Mouse (Mus musculus) erythroblast, adult 5-6 weeks (primary cell): ENCODE data around the gene Nhlh2. TPM values are rescaled to one million over a fixed set of nuclear protein-coding genes. Genes with fewer than 3 reads are reported as not detected.

Source experiments
- ATAC-seq: replicated peaks from 2 replicates; pipeline ENCODE4 v1.8.0; 2016; ENCODE audit warnings: moderate number of reproducible peaks, mild to moderate bottlenecking, moderate TSS enrichment, inconsistent platforms; ENCODE audit not compliant: poor library complexity, low FRiP score, severe bottlenecking
- total RNA-seq, 2 experiments: library from RNA; stranded (forward) in 1 of 2; stranded (reverse) in 1 of 2; fragments of 150-400 nt in 1 of 2; fragments of 200-764, 138-1000 nt in 1 of 2; gene quantifications; 2 replicates each; pipeline versions ENCODE4 v1.2.3 to v1.2.4; 2015 to 2017; ENCODE audit warnings: low replicate concordance in 2 of 2

Gene Nhlh2
- total RNA-seq, 2 experiments from 2014 or later: not detected

DNA sequence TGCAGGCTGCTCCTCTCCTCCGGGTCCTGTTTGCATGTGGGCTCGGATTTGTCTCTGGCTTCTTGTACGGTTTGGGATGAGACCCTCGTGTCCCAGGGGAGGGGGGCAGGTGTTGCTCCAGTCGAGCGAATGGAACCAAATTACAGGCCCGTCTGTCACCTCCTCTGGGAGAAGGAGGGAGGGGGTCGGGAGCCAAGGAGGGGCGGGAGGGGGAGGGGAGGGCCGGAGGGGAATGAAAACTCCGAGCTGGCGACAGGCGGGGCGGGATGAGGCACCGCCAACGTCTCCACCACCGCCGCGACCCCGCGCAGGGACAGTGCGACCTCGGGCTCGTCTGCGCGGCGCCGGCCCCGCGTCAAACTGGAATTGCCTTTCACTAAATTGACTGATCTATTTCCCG is 13.5 kb downstream of the Nhlh2 start:
- ATAC-seq: no peak

DNA sequence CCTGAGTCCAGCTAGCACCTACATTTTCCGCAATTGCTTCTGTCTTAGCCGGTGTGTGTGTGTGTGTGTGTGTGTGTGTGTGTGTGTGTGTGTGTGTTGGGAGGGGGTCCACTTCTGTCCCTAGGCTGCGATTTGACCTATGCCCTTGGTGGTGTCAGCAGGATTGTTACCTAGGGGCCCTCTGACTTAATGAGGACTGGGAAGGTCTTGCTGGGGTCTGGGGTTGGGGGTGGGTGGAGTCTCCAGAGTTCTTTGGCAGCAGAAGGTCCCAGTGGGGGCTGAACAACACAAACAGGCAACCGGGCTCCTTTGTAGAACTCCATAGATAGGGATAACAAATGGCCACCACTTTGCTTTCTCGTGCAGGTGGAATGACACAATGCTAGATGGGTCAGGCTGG is 14.0 kb downstream of the Nhlh2 start:
- no peak for ATAC-seq

DNA sequence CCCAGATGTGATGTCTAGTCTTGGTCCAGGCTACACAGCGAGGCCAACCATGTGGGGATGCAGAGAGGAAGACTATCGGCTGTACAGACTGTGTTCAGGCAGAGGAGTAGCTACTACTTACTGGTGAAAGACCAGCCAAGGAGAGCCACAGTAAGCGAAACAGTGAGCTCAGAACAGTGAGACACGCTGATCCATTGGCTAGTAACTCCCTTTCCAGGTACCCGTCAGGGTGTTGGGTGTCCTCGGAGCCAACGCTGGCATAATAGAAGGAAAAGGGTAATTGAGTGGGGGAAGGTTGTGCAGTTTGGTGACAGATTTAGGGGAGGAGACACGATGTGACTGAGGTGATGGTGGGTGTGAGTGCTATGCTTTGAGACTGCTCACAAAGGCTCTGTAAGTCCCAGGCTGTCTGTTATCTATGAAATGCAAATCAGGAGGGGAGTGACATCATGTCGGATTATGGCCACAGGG is 15.1 kb downstream of the Nhlh2 start:
- ATAC-seq: no peak

DNA sequence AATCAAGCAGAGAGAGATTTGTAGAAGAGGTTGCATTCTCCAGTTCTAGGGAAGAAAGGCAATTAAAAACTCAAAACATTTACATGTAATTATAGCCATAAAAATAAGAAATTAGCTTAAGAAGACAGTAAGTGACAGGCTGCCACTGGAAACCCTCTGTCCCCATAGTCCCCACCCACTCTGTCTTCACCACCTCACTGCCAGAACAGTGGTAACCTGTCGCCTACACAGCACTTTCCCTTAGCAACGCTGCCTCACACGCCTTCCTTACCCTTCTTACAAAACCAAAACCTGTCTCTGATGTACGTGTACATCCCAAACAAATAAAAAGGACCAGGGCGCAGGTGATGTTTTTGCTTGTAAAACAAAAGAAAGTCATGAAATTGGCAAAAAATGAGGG is 15.8 kb downstream of the Nhlh2 start:
- ATAC-seq: no peak

DNA sequence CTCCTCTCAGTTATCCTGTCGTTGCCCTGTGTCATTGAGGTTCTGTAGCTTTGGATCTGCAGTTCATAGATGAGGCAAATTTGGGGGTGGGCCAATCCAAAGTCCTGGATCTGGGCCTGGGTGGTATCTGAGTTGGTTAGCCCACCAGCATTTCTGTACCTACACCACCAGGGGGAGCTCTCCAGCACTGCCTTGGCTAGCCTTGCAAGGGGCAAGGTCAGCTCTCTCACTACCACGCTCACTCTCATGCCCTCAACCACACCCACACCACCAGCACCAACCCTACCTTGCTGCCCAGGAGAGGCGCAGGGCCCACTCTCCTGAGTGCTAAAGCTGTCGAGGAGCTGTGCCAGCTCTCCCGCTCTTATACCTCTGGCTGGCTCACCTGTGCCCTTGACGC is 18.0 kb downstream of the Nhlh2 start:
- no peak; the same call in 1 of the 2 replicates for ATAC-seq

DNA sequence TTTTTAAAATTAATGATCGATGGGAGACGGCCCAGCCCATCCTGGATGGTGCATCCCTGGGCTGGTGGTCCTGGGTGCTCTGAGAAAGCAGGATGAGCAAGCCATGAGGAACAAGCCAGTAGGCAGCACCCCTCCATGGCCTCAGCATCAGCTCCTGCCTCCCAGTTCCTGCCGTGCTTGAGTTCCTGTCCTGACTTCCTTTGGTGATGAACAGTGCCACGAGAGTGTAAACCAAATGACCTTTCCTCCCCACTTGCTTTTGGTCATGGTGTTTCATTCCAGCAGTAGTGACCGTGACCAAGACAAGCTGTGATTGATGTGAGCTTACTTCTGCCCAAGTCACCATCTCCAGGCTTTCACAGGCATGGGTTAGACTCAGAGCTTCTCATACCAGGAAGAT is 27.9 kb downstream of the Nhlh2 start:
- ATAC-seq: no peak

DNA sequence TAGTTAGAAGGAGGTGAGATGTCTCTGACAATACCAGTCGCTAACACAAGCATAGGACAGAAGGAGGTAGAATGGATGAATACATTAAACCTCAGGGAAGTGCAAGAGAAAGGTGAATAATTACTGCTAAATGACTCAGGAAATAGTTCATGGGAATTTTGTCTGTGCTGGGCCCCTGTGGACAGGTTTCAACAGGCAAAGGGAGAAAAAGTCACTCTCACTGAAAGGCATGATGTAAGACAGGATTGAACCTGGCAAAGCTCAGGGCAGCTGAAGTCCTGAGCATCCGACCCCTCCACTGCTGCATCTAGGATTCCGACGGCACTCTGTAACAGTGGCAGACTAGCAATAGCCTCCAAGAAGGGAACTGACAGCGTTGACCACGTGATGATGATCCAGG is 28.7 kb downstream of the Nhlh2 start:
- no peak for ATAC-seq

DNA sequence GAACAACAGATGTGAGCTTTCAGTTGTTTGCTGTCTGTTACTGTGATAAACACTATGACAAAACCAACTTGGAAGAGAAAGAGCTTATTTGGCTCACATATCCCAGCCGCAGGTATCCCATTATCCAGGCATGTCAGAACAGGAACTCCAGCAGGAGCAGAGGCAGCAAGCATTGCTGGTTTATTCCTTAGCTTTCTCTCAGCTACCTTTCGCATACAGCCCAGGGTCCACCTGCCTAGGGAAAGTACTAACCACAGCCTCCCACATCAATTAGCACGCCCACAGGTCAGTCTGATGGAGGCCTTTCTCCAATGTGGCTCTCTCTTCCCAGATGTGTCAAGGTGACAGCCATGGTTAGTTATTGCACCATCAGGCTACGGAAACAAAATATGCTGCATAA is 31.8 kb downstream of the Nhlh2 start:
- ATAC-seq: no peak

DNA sequence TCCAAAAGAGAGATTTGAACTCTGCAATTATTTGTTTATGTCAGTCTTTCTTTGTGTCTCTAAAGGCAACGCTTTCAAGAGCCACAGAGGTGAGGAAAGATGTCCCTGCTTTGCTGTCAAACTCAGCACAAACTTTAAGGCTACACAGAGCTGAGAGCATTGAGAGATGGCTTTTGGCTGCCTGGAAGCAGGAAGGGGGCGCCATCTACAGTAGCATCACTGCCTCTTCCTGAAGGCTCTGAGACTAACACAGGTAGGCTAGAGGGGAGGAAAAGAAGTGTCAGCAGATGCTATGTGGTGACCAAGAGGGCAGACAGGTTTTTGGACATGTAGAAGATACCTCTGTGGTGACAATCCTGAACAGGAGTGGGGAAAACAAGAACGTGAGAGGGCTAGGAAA is 35.2 kb downstream of the Nhlh2 start:
- ATAC-seq: no peak

DNA sequence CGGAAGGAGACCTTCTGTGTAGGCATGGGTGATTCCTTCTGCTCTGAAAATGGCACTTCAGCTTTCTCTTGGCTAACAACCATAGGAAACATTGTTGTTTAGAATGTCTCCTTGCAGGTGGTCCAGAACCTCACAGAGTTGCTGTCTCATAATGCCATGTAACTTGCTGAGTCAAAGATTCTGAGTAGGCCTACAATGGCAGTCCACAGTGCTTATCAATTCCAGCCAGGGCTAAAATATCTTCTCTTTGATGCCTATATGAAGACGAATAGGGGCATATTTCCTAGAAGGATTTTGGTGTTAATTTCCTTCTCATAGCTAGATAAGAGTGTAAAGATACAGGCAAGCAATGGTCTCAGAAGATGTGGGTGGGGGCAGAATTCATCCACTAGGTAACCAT is 37.7 kb downstream of the Nhlh2 start:
- ATAC-seq: no peak

DNA sequence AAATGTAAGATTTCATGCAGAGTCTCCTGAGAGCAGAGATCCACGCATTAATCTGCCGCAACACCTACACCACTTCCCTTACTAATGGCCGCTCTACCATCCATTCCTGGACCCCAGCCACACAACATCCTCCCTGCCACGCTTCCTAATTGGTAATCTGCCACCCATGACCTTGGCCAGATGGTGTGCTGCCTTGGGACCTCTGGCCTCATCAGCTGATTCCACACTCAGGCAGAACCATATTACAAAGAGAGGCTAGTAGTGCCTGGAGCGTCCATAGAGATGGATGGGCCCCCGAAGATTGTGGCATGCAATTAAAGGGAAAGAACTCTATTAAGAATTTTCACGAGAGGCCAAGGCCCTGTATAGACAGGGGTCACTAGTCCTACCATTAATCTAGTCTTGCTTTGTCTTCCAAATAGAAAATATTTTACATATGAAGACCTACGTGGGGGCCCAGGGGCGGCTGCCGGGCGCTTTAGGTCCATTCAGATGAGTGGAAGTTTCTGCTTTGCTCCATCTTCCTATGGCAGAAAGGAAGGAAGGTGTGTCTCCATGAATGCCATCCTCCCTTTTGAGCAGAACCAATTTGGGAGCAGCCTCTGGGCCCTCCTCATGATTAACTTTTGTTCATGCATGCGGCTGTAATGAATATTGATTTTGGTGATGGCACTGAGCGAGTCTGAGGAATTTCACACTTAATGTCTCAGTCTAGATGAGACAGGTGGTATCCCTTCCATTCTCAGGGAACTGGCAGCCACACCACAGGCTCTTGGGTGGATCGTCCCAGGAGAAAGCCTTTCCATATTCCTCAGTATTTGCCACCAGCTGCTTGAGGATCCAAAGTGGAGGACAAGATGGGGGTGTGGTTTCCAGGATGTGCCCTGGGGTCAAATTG is 39.6 kb downstream of the Nhlh2 start:
- no peak for ATAC-seq

DNA sequence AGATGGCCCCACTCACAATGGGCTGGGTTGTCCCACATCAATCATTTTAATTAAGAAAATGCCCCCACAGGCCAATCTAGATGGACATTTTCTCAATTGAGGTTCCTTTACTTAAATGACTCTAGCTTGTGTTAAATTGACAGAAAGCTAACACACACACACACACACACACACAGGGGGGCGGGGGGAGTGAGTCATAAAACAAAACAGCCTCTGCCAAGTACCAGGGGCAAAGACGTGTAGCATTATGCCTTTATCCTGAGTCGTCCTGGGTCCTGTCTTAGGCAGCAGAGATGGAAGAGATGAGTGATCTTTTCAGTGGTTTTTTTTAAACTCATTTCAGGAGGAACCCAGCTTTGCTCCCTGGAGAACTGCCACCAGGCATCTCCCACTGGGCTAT is 42.2 kb downstream of the Nhlh2 start:
- no peak for ATAC-seq

DNA sequence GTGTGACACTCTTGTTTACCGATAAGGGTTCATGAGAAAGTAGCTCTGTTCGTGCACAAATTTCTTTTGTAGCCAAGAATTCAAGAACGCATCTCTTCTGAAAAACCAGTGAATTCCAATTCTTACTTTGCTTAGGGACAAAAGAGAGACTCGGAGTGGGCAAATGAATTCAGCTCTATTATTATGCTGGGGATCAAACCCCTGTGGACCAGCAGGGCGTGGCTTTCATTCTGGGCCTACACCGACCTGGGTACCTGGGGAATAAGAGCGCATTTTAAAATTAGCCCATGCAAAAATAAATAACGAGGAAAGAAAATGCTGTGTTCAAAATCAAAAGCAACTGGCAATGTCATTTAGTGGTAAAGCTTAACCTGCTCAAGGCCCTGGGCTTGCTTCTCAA is 43.4 kb downstream of the Nhlh2 start:
- ATAC-seq: no peak

DNA sequence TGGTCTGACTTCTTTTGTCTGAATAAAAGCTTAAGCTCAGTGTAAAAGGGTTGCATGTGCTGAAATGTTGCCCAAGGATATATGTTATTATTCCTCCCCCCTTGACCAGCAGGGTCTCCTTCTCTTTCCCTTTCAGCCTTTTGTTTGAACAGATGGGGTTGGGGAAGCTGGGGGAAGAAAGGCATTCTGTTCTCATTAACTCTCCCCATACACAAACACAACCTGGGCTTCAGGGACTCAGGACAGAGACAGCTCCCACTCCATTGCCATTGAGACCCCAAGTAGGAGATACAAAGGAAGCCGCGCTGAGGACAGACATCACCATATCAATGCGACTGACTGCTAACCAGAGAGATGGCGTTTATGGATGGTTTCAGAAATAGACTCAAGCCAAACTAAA is 46.0 kb downstream of the Nhlh2 start:
- ATAC-seq: no peak

DNA sequence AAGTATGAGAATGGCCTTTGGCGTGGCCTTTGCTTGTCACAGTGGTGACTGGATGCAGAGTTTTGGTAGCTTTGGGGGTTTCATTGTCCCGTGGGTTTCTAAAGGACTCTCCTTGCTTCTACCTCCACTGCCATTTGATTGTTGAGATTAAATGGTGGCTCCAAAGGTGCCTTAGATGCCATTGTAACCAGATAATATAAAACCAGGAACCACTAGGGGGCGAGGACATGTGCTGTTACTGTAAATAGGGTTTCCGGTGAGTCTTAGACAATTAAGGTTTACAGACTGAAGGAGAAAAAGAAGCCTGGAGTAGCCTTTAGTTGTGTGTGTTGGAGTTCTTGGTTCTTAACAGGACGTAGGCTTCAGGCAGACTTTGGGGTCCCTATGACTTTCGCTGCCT is 50.2 kb downstream of the Nhlh2 start:
- no peak for ATAC-seq

DNA sequence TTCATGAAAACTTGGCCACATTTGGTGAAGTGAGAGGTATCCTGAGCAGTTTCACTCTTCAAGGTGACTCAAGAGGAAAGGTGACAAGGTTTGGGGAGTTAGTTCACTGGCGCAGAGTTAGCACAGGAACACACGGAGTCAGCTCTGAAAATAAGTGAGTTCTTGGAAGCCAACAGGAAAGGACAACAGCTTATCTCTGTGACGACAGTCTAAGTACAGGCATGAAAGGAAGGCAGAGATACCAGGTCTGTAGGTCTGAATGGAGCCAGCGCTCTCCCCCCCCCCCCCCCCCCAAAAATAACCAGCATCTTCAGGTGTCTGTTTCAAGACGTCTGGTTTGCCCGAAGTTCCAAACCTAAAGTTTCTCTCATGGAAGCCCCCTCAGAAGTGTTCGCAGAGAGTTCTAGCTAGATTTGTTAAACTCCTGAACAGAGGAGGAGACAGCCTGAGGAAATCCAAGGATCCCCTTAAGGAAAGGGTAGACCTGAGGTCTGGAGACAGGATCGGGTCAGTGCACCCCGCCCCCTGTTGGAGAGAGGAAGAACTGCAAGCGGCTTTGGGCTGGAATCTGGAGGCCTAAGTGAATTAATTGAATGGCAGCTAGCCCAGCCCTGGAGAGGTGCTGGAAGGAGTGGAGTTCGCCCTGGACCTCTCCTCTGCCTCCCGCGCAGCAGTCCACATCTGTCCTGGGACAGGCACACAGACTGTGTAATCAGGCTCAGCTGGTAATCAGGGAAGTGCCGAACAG is 52.2 kb downstream of the Nhlh2 start:
- ATAC-seq: no peak

DNA sequence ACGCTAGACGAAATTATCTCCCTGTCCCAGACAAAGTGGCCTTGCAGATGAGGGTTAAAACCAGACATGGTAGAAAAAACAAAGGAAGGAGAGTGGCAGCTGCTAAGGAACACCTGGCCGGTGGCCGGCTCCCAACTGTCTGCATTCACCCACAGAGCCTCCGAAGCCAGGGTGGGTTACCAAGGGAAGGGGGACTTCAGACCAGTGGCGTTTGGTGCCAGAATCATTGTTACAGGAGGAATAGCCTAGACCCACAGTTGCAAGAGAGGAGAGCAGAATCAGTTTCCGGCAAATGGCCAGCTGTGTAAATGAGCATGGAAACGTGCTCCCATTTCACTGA is 52.8 kb downstream of the Nhlh2 start:
- ATAC-seq: no peak

DNA sequence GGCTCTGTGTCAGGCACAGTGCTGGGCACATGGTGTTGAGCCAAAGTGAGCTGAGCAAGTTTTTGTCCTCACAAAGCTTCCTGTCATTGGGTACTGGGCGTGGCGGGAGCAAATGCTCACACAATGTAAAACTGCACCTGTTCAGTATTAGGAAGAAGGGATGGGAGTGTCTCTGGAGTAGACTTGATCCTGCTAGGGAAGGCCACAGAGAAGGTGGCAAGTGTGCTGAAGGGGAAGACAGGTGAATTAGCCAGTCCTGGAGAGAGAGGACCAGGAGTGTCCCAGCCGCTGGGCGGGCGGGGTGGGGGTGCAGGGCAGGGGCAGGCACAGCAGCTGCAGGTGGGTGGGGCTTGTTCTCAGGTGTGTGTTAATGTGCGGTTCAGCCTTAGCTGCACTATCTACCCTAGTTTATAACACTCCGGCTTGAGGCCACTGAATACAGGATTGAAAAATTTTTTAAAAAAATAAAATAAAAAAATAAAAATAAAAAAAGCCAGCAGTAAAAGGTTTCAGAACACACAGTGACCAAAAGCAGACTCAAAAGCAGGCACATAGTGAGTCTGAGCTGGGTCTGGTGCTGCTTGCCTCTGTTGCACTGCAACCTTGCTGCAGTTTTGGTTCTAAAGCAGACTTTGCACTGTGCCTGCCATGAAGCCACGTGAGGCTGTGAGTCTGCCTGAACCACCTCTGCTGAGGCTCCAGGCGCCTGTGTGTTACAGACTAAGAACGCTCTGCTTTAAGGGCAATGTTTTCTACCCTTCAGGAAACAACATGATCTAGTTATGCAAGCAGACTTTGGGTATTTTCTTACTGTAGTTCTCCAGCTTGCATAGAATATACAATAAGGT is 53.6 kb downstream of the Nhlh2 start:
- no peak for ATAC-seq

DNA sequence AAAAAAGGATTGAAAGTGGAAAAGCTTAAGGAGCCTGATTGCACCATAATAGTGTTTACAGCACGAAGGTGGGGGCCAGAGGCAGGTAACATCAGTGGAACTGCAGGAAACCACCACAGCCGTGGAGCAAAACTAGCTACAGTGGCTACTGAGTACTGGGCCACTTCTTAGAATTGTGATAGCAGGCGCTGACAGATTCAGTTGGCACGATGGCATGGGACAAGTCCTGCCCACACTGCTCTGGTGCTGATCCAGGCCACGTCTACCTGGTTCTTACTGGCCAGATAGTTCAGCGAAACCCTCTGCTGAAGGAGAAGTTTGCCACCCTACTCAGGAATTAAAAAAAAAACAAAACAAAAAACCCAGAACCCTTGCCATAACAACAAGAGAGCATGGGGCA is 54.7 kb downstream of the Nhlh2 start:
- no peak for ATAC-seq
